Mouse (Mus musculus): ENCODE data around the gene Ccdc85c. TPM values are rescaled to one million over a fixed set of nuclear protein-coding genes. Genes with fewer than 3 reads are reported as not detected.
A peak's percentile ranks its signal among the peaks of the same experiment; 100 is the strongest.

Gene Ccdc85c
- total and polyA plus RNA-seq, 2 experiments from 2014 or later, result 19.9 to 89.6 TPM

GRCm38 (mm10) chr12:108259322-108260049, 15.7 kb downstream of the Ccdc85c start:
- H3K9ac ChIP-seq (replicated peaks; ENCODE audit: low read length, poor library complexity, severe bottlenecking), result no peak overlapping the region
- no peaks in the 10 kb centered on the region for H3K36me3 ChIP-seq (ENCODE audit: insufficient read depth, low read length)
- ATAC-seq (ENCODE audit: low FRiP score) (no peak), DNase-seq (ENCODE audit: low spot score) (peak; percentile 49)
- H3K4me1 ChIP-seq (ENCODE audit: insufficient read depth, low read length), result peaks cover 25% of the 10 kb centered on the region; the same call in 1 of the 2 replicates
- WGBS, result 73% methylated on average over 24 of the region's 24 CpGs
- no peak overlapping the region for H3K27ac ChIP-seq (ENCODE audit: low read depth, low read length)
- H3K27me3 ChIP-seq (ENCODE audit: insufficient read depth, low read length), result no peaks in the 10 kb centered on the region
- H3K4me3 ChIP-seq (ENCODE audit: low read depth, low read length), result no peak overlapping the region
- no peak for TF ChIP-seq CTCF (IDR thresholded peaks at IDR 0.05)
- H3K4me2 ChIP-seq (ENCODE audit: low read depth, low read length, poor library complexity, severe bottlenecking), result no peak overlapping the region
- H3K9me3 ChIP-seq (ENCODE audit: low read length), result no peaks in the 10 kb centered on the region

DNA sequence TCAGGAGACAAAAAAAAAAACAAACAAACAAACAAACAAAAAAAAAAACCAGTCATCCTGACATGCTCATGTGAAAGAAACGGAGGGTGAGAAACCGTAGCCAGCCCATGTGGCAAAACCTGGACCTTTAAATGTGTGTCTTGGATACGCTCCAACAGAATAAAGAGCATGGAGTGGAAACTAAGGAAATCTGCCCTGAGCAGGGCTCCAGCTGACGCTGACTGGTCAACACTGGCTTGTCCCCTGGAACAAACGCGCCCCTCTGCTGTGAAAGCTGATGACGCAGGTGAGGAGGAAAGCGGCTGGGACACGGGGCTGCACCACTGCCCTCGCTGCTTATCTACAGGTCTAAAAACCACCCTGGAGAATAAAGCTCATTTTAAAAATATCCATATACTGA, 18.5 kb downstream of the Ccdc85c start:
- Histone ChIP-seq H3K4me1 (ENCODE audit: insufficient read depth, low read length) (peaks cover 20% of the 10 kb centered on the region; the same call in 1 of the 2 replicates), H3K9ac (replicated peaks; ENCODE audit: low read length, poor library complexity, severe bottlenecking) (no peak overlapping the region), H3K27ac (ENCODE audit: low read depth, low read length) (no peak overlapping the region), H3K36me3 (ENCODE audit: insufficient read depth, low read length) (no peaks in the 10 kb centered on the region), H3K4me2 (ENCODE audit: low read depth, low read length, poor library complexity, severe bottlenecking) (no peak overlapping the region), H3K4me3 (ENCODE audit: low read depth, low read length) (no peak overlapping the region), H3K9me3 (ENCODE audit: low read length) (no peaks in the 10 kb centered on the region), H3K27me3 (ENCODE audit: insufficient read depth, low read length) (no peaks in the 10 kb centered on the region)
- DNase-seq (ENCODE audit: low spot score) (no peak), ATAC-seq (ENCODE audit: low FRiP score) (no peak)
- WGBS, result 42% methylated on average over 10 of the region's 10 CpGs
- TF ChIP-seq CTCF (IDR thresholded peaks at IDR 0.05), result no peak

DNA sequence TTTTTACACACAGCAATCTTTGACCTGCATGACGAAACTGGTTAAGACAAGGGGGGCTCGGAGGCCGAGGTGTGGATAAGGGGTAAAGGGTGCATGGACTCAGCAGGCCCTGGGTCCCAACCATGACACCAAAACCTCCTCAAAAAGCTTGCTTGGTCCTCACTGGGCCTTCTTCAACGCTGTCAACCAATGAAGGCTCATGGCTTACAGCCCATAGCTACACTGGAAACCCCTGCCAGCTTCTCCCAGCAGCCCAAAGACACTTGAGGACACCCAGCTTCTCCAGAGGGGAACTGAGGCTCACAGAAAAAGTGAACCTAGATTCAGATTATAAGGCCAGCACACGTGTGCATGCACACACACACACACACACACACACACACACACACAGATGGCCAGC, 19.3 kb downstream of the Ccdc85c start:
- Histone ChIP-seq H3K9me3 (ENCODE audit: low read length) (no peaks in the 10 kb centered on the region), H3K4me2 (ENCODE audit: low read depth, low read length, poor library complexity, severe bottlenecking) (no peak overlapping the region), H3K9ac (replicated peaks; ENCODE audit: low read length, poor library complexity, severe bottlenecking) (no peak overlapping the region), H3K4me3 (ENCODE audit: low read depth, low read length) (no peak overlapping the region), H3K36me3 (ENCODE audit: insufficient read depth, low read length) (no peaks in the 10 kb centered on the region), H3K4me1 (ENCODE audit: insufficient read depth, low read length) (peaks cover 20% of the 10 kb centered on the region; the same call in 1 of the 2 replicates), H3K27me3 (ENCODE audit: insufficient read depth, low read length) (no peaks in the 10 kb centered on the region), H3K27ac (ENCODE audit: low read depth, low read length) (no peak overlapping the region)
- DNase-seq (ENCODE audit: low spot score) (no peak), ATAC-seq (ENCODE audit: low FRiP score) (no peak)
- 31% methylated on average over 5 of the region's 5 CpGs for WGBS
- no peak for TF ChIP-seq CTCF (IDR thresholded peaks at IDR 0.05)

- TF ChIP-seq CTCF (IDR thresholded peaks at IDR 0.05), result no peak
- no peak for ATAC-seq (ENCODE audit: low FRiP score)
Measured at GRCm38 (mm10) chr12:108255511-108255919, 19.7 kb downstream of the Ccdc85c start.

DNA sequence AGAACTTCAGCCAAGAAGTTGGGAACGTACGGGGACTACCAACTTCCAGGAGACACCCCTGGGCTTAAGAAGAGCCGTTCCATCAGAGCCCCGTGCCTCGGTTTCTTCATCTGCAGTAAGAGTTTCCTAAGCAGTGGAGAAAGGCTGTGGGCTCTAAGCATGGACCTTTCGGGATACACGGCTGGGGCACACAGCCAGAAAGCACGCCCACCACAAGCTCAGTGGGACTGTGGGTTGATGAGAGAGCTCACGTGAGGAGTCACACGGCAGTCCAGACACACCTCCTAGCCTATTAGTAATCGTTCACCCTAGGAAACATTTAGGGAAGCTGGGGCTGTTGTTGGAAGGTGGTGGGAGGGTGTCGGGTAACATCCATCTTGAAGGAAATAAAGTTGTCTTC, 22.2 kb downstream of the Ccdc85c start:
- WGBS, result 77% methylated on average over 12 of the region's 12 CpGs
- no peaks in the 10 kb centered on the region for H3K36me3 ChIP-seq (ENCODE audit: insufficient read depth, low read length)
- ATAC-seq (ENCODE audit: low FRiP score), result no peak
- peaks cover 20% of the 10 kb centered on the region for H3K4me1 ChIP-seq (ENCODE audit: insufficient read depth, low read length)
- no peak for TF ChIP-seq CTCF (IDR thresholded peaks at IDR 0.05)
- no peak overlapping the region for H3K9ac ChIP-seq (replicated peaks; ENCODE audit: low read length, poor library complexity, severe bottlenecking)
- H3K4me3 ChIP-seq (ENCODE audit: low read depth, low read length), result no peak overlapping the region
- H3K27ac ChIP-seq (ENCODE audit: low read depth, low read length), result no peak overlapping the region
- H3K4me2 ChIP-seq (ENCODE audit: low read depth, low read length, poor library complexity, severe bottlenecking), result no peak overlapping the region
- no peak for DNase-seq (ENCODE audit: low spot score)
- no peaks in the 10 kb centered on the region for H3K27me3 ChIP-seq (ENCODE audit: insufficient read depth, low read length)
- no peaks in the 10 kb centered on the region for H3K9me3 ChIP-seq (ENCODE audit: low read length)

More at GRCm38 (mm10) chr12:108255511-108255919, 19.7 kb downstream of the Ccdc85c start:
- whole genome bisulfite sequencing, result 10% methylated on average over 8 of the region's 8 CpGs
- Histone ChIP-seq H3K27ac (ENCODE audit: low read depth, low read length) (0 out of 2 replicates have a peak overlapping the region, but pooled peaks have one; percentile 38), H3K4me2 (ENCODE audit: low read depth, low read length, poor library complexity, severe bottlenecking) (0 out of 2 replicates have a peak overlapping the region, but pooled peaks have one; percentile 12), H3K9me3 (ENCODE audit: low read length) (no peaks in the 10 kb centered on the region), H3K9ac (replicated peaks; ENCODE audit: low read length, poor library complexity, severe bottlenecking) (peak overlapping the region; percentile 19; the same call in 1 of the 2 replicates), H3K27me3 (ENCODE audit: insufficient read depth, low read length) (no peaks in the 10 kb centered on the region), H3K4me3 (ENCODE audit: low read depth, low read length) (no peak overlapping the region), H3K4me1 (ENCODE audit: insufficient read depth, low read length) (peaks cover 20% of the 10 kb centered on the region; the same call in 1 of the 2 replicates), H3K36me3 (ENCODE audit: insufficient read depth, low read length) (no peaks in the 10 kb centered on the region)
- DNase-seq (ENCODE audit: low spot score), result no peak

DNA sequence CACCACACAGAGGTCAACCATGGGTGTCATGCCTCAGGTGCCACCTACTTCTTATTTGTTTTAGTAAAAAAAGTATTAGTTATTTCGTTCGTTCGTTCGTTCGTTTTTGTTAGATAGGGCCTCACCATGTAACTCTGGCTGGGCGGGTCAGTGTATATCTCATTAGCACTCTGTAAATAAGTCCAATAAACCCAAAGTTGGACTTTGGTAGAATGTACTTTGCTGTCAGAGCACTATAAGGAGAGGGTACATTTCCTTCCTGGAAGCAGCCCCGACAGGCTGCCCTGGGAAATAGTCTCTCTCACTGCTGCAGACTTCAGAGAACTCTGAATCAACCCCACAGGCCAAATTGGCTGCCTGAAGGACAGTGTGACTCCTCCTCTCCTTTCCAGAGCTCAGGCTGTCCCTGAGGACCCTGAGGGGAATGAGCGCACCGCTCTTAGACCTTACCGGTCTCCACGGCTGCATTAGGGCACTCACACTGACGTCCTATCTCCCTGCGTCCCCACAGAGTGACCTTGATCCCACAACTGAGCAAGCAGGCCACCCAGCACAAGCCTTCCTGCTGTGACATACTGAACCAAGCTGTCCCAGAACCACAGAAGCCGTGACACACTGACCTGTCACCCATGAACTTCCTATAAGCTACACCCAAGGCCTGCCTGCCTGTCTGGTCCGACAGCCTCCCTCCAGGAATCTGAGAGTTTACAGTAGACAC, 23.2 kb downstream of the Ccdc85c start:
- ATAC-seq (ENCODE audit: low FRiP score), result no peak
- peaks cover 18% of the 10 kb centered on the region for H3K4me1 ChIP-seq (ENCODE audit: insufficient read depth, low read length)
- H3K27me3 ChIP-seq (ENCODE audit: insufficient read depth, low read length), result no peaks in the 10 kb centered on the region
- H3K36me3 ChIP-seq (ENCODE audit: insufficient read depth, low read length), result no peaks in the 10 kb centered on the region
- no peak for TF ChIP-seq CTCF (IDR thresholded peaks at IDR 0.05)
- no peak overlapping the region for H3K9ac ChIP-seq (replicated peaks; ENCODE audit: low read length, poor library complexity, severe bottlenecking)
- no peak overlapping the region for H3K4me3 ChIP-seq (ENCODE audit: low read depth, low read length)
- H3K9me3 ChIP-seq (ENCODE audit: low read length), result no peaks in the 10 kb centered on the region
- 75% methylated on average over 15 of the region's 15 CpGs for WGBS
- H3K27ac ChIP-seq (ENCODE audit: low read depth, low read length), result no peak overlapping the region
- DNase-seq (ENCODE audit: low spot score), result no peak
- no peak overlapping the region for H3K4me2 ChIP-seq (ENCODE audit: low read depth, low read length, poor library complexity, severe bottlenecking)
